35 mouse cellular contexts compared by ENCODE assay signal in the genomic region with DNA sequence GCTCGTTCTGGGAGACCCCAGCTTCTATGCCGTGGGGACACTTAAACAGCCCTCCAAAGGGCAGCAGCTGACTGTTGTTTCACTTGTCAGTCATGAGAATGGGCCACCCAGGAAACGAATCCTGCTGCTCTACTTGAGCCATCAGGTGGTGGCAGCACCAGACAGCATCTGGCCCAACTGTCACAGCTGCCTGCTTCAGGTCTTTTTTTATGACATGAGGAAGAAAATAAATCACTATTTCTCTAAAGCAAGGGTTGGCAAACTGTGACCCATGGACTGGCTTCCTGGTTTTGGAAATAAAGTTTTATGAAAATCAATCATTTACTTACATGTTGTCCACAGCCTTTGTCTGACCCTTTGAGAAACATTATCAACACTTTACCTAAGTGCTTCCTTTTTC. TPM values are rescaled to one million over a fixed set of nuclear protein-coding genes. Genes with fewer than 3 reads are reported as not detected.
DNase-seq lines count a peak whose midpoint lies in the region; TF ChIP-seq lines count a peak whose summit lies in the region.
"Had no signal": no experiment of that assay in that cellular context is flagged by ENCODE, and none has a peak within 500 bp of the region (broad histone marks: within the 10 kb centered on the region; RNA-seq: fewer than 3 reads in every experiment).

No protein-coding gene starts in this region.

- intact Hi-C loops in gastrocnemius, postnatal 36 days (cut with DNase I) = no loop called here

- H3K36me3 ChIP-seq in ES-Bruce4 (ENCODE audit: control insufficient read depth, insufficient read depth, low read length, poor library complexity, severe bottlenecking) = no peaks in the 10 kb centered on the region
- H3K36me3 ChIP-seq: hindbrain, embryonic 12.5 days; limb, embryonic 10.5 days; limb, embryonic 15.5 days; liver, embryonic 13.5 days; midbrain, embryonic 13.5 days; neural tube, embryonic 13.5 days had no signal

- peak; percentile 8 for TF ChIP-seq CTCF in ES-Bruce4 (IDR thresholded peaks at IDR 0.05; ENCODE audit: low read depth, low read length)

- TF ChIP-seq EP300 in ES-Bruce4 (IDR thresholded peaks at IDR 0.05; ENCODE audit: insufficient read depth, low read depth, low read length) = no peak

- no peaks in the 10 kb centered on the region for H3K9me3 ChIP-seq in ES-Bruce4 (replicated peaks; ENCODE audit: control insufficient read depth, insufficient read depth, low read length, poor library complexity, severe bottlenecking)
- H3K9me3 ChIP-seq: forebrain, embryonic 13.5 days; hindbrain, embryonic 12.5 days; limb, embryonic 10.5 days; limb, embryonic 15.5 days; liver, embryonic 13.5 days; midbrain, embryonic 13.5 days; neural tube, embryonic 13.5 days had no signal

- H3K9ac ChIP-seq in ES-Bruce4 (ENCODE audit: low read depth, poor library complexity, severe bottlenecking) = no peak overlapping the region
- H3K9ac ChIP-seq: forebrain, embryonic 13.5 days; hindbrain, embryonic 12.5 days; limb, embryonic 15.5 days; liver, embryonic 13.5 days; midbrain, embryonic 13.5 days; neural tube, embryonic 13.5 days had no signal

- no peak overlapping the region for H3K27ac ChIP-seq in ES-Bruce4 (ENCODE audit: insufficient read depth, low read length)
- H3K27ac ChIP-seq: forebrain, embryonic 13.5 days; gastrocnemius, adult 2 months; hindbrain, embryonic 12.5 days; hindbrain, postnatal 0 days; limb, embryonic 10.5 days; limb, embryonic 15.5 days; liver, embryonic 13.5 days; macrophage; midbrain, embryonic 13.5 days; neural tube, embryonic 13.5 days had no signal

- no peaks in the 10 kb centered on the region for H3K27me3 ChIP-seq in ES-Bruce4 (ENCODE audit: control insufficient read depth, insufficient read depth, low read length, poor library complexity, severe bottlenecking)
- H3K27me3 ChIP-seq: forebrain, embryonic 13.5 days; hindbrain, embryonic 12.5 days; limb, embryonic 15.5 days; liver, embryonic 13.5 days; midbrain, embryonic 13.5 days; neural tube, embryonic 13.5 days had no signal

- no peaks in the 10 kb centered on the region for H3K4me1 ChIP-seq in ES-Bruce4 (ENCODE audit: control insufficient read depth, insufficient read depth, low read length)
- H3K4me1 ChIP-seq: forebrain, embryonic 13.5 days; hindbrain, embryonic 12.5 days; limb, embryonic 10.5 days; limb, embryonic 15.5 days; liver, embryonic 13.5 days; midbrain, embryonic 13.5 days had no signal

- TF ChIP-seq POLR2A in ES-Bruce4 (IDR thresholded peaks at IDR 0.05; ENCODE audit: insufficient read depth, low read length) = no peak

- DNase-seq in heart, adult 11 months = peak; percentile 69
- no peak for DNase-seq in heart, adult 18-20 months
- peak; percentile 51 for DNase-seq in kidney, adult 9 months
- peak; percentile 8 for DNase-seq in kidney, postnatal 14 days
- no peak for DNase-seq in gastrocnemius, adult 8-10 months (ENCODE audit: low spot score in 2 of 2)
- no peak for DNase-seq in gastrocnemius, postnatal 36 days
- DNase-seq in heart, adult 8-10 months (ENCODE audit: low spot score) = no peak
- DNase-seq: adrenal gland, adult 8-10 months; cerebellum, adult 8-10 months; cerebellum, postnatal 36 days; gastrocnemius, adult 2 months; heart, postnatal 36 days; liver, embryonic 13.5 days; lung, adult 18-20 months; right cerebral cortex, postnatal 14 days had no signal

- no peak overlapping the region for H3K4me3 ChIP-seq in ES-Bruce4 (ENCODE audit: low read depth, low read length)
- H3K4me3 ChIP-seq: forebrain, embryonic 13.5 days; gastrocnemius, adult 2 months; hindbrain, embryonic 12.5 days; limb, embryonic 10.5 days; limb, embryonic 15.5 days; liver, embryonic 13.5 days; midbrain, embryonic 13.5 days; neural tube, embryonic 13.5 days had no signal

RNA-seq across cellular contexts. Expression of gene Scp2d1, which starts 41.6 kb away (rescaled TPM):
- not detected for total RNA-seq in heart, adult 18-20 months (2021)
- not detected in 2 replicates for polyA plus RNA-seq in ES-Bruce4 (2011; ENCODE audit: insufficient read depth, insufficient read length, low read depth, missing spikeins)
- total RNA-seq in gastrocnemius, adult 8-10 months (2022) = not detected
- total RNA-seq in gastrocnemius, postnatal 36 days (2021) = not detected
- total RNA-seq in heart, adult 8-10 months (2022) = not detected
- total RNA-seq: adrenal gland, adult 8-10 months; adrenal gland, postnatal 4 days; gastrocnemius, adult 2 months; heart, postnatal 36 days; hindbrain, postnatal 0 days; left cerebral cortex, postnatal 10 days; megakaryocyte-erythroid progenitor cell, adult 5-6 weeks had no signal
- polyA plus RNA-seq: activated CD4-positive, CD25-positive, alpha-beta regulatory T cell, adult 4 months; embryonic facial prominence, embryonic 11.5 days; forebrain, embryonic 13.5 days; heart, embryonic 11.5 days; heart, embryonic 16.5 days; hindbrain, embryonic 12.5 days; hindbrain, postnatal 0 days; large intestine, adult 2 months; limb, embryonic 10.5 days; limb, embryonic 15.5 days; liver, embryonic 13.5 days; lung, postnatal 0 days; macrophage; midbrain, embryonic 13.5 days; neural tube, embryonic 13.5 days; small intestine, adult 2 months; stomach, embryonic 14.5 days had no signal

Comparison
In these comparisons a context has a peak if more than half of its experiments do, and no peak if none do; other contexts are left out.
1. DNase-seq: peak in heart, adult 11 months (single experiment), kidney, adult 9 months (single experiment) and kidney, postnatal 14 days (single experiment); none in heart, adult 18-20 months (0 of 2), gastrocnemius, adult 8-10 months (0 of 2), gastrocnemius, postnatal 36 days (0 of 2) and heart, adult 8-10 months (single experiment).